Comparison of ENCODE assay signal across 9 mouse cellular contexts in genomic region chr7:30613529-30614112, GRCm38 (mm10). TPM values are rescaled to one million over a fixed set of nuclear protein-coding genes. Genes with fewer than 3 reads are reported as not detected.
DNase-seq lines count a peak whose midpoint lies in the region; ATAC-seq and TF ChIP-seq lines count a peak whose summit lies in the region.
"Had no signal": no experiment of that assay in that cellular context is flagged by ENCODE, and none has a peak within 500 bp of the region (broad histone marks: within the 10 kb centered on the region; RNA-seq: fewer than 3 reads in every experiment).

No protein-coding gene starts in this region.

- H3K36me3 ChIP-seq in ES-E14 (ENCODE audit: control insufficient read depth, insufficient read depth, low read length, poor library complexity, severe bottlenecking): peaks cover 18% of the 10 kb centered on the region
- peaks cover 23% of the 10 kb centered on the region for H3K36me3 ChIP-seq in stomach, embryonic 15.5 days

- intact Hi-C loops in heart, postnatal 10 days (cut with DNase I): loop anchor here (1.0 to 5.0 kb wide), 2 partner anchors 24 to 241 kb away; no protein-coding TSS in a partner anchor
- intact Hi-C loops in gastrocnemius, postnatal 14 days (cut with DNase I; ENCODE audit: low total_unique reads): loop anchor here (2.0 kb wide), 1 partner anchor 23 kb away; no protein-coding TSS in a partner anchor

- peak; percentile 70 for ATAC-seq in stomach, embryonic 15.5 days (ENCODE audit: insufficient read depth, low FRiP score, low read depth)

- no peaks in the 10 kb centered on the region for H3K27me3 ChIP-seq in stomach, embryonic 15.5 days (replicated peaks)

- no peak overlapping the region for H3K9ac ChIP-seq in ES-E14 (ENCODE audit: insufficient read depth, low read depth, low read length, poor library complexity, severe bottlenecking)
- no peak overlapping the region for H3K9ac ChIP-seq in stomach, embryonic 15.5 days

- peaks cover 0 to 10% of the 10 kb centered on the region in 2 experiments; a peak in 1 of 4 replicates for H3K4me1 ChIP-seq in ES-E14 (ENCODE audit: control insufficient read depth in 2 of 2, insufficient read depth in 2 of 2, low read length in 2 of 2, poor library complexity in 1 of 2)
- H3K4me1 ChIP-seq in stomach, embryonic 15.5 days: no peaks in the 10 kb centered on the region

- peak; percentile 54 to 80 for DNase-seq in heart, postnatal 10 days
- no peak for DNase-seq in heart, adult 8-10 months (ENCODE audit: low spot score)
- DNase-seq in ES-E14 (ENCODE audit: low read depth, low spot score): no peak
- peak; percentile 73 to 83 for DNase-seq in cerebellum, postnatal 14 days
- peak; percentile 38 for DNase-seq in gastrocnemius, postnatal 14 days
- peak; percentile 36 to 46 for DNase-seq in layer of hippocampus, postnatal 14 days (ENCODE audit: low spot score in 2 of 2)
- peak; percentile 67 to 77 for DNase-seq in lung, postnatal 4 days

- in situ Hi-C loops in ES-E14 (cut with MboI; ENCODE audit: low sequenced_read_pairs in 2 of 2, unreplicated experiment in 2 of 2): no loop called here

- WGBS in stomach, embryonic 15.5 days: 23% methylated on average over 14 of the region's 14 CpGs

- H3K4me3 ChIP-seq in ES-E14 (ENCODE audit: insufficient read depth in 1 of 2, low read depth in 1 of 2, low read length in 2 of 2, poor library complexity in 1 of 2, severe bottlenecking in 1 of 2): no peak overlapping the region
- no peak overlapping the region for H3K4me3 ChIP-seq in stomach, embryonic 15.5 days (replicated peaks)

- H3K9me3 ChIP-seq in ES-E14 (ENCODE audit: control insufficient read depth, insufficient read depth, low read depth, low read length): no peaks in the 10 kb centered on the region
- H3K9me3 ChIP-seq in stomach, embryonic 15.5 days: no peaks in the 10 kb centered on the region

- no peak overlapping the region for H3K4me2 ChIP-seq in stomach, embryonic 15.5 days

- H3K27ac ChIP-seq in ES-E14 (ENCODE audit: insufficient read depth, low read depth, low read length, poor library complexity, severe bottlenecking): no peak overlapping the region
- no peak overlapping the region for H3K27ac ChIP-seq in stomach, embryonic 15.5 days

TF ChIP-seq in ES-E14, 5 proteins besides CTCF, POLR2A, EP300 and RAD21:
- peak; percentile 96 for TF ChIP-seq ZNF384 (IDR thresholded peaks at IDR 0.05; ENCODE audit: low read depth, low read length)
- TF ChIP-seq ZC3H11A (IDR thresholded peaks at IDR 0.05; ENCODE audit: borderline replicate concordance, low read depth, low read length): 0 out of 2 replicates have a peak, but pooled peaks have one; percentile 4
- no peak for TF ChIP-seq CHD2 (IDR thresholded peaks at IDR 0.05; ENCODE audit: low read depth, low read length)
- TF ChIP-seq HCFC1 (IDR thresholded peaks at IDR 0.05; ENCODE audit: borderline replicate concordance, insufficient read depth, low read length): 0 out of 2 replicates have a peak, but pooled peaks have one; percentile 44

RNA-seq across cellular contexts. Expression of gene Upk1a, which starts 1.0 kb away (rescaled TPM):
- total RNA-seq in heart, postnatal 10 days (2021): under 1 TPM; 0.42 to 0.48 TPM
- under 1 TPM in 1 of 4 experiments, not detected in 3; 0.19 TPM for total RNA-seq in heart, adult 8-10 months (2022)
- total RNA-seq in ES-E14 (2012; rRNA removed): 1.8 and 2.5 TPM in 2 replicates
- under 1 TPM; 0.14 to 0.16 TPM for total RNA-seq in gastrocnemius, postnatal 14 days (2021)
- under 1 TPM in 1 of 2 experiments, not detected in 1; 0.52 TPM for total RNA-seq in layer of hippocampus, postnatal 14 days (2021)
- polyA plus RNA-seq in stomach, embryonic 15.5 days (2015; fragmentation: Nextera tagmentation; extraction: Ambion mirVana): 6.8 and 7.4 TPM in 2 replicates

RNA-seq across cellular contexts. Expression of gene Cox6b1, which starts 12.3 kb away (rescaled TPM):
- 1,000 to 10,000 TPM; 4,137 to 4,381 TPM for total RNA-seq in heart, postnatal 10 days (2021)
- 1,000 to 10,000 TPM; 4,392 to 5,023 (median 4,762) TPM for total RNA-seq in heart, adult 8-10 months (2022)
- 478 and 576 TPM in 2 replicates for total RNA-seq in ES-E14 (2012; rRNA removed)
- total RNA-seq in gastrocnemius, postnatal 14 days (2021): 1,000 to 10,000 TPM; 1,322 to 1,882 TPM
- total RNA-seq in layer of hippocampus, postnatal 14 days (2021): 100 to 1,000 TPM; 793 to 817 TPM
- 994 and 1,014 TPM in 2 replicates for polyA plus RNA-seq in stomach, embryonic 15.5 days (2015; fragmentation: Nextera tagmentation; extraction: Ambion mirVana)

RNA-seq across cellular contexts. Expression of gene Zbtb32, which starts 14.9 kb away (rescaled TPM):
- not detected for total RNA-seq in heart, postnatal 10 days (2021)
- not detected for total RNA-seq in heart, adult 8-10 months (2022)
- total RNA-seq in ES-E14 (2012; rRNA removed): 20.8 and 24.6 TPM in 2 replicates
- total RNA-seq in gastrocnemius, postnatal 14 days (2021): not detected
- total RNA-seq in layer of hippocampus, postnatal 14 days (2021): not detected
- polyA plus RNA-seq in stomach, embryonic 15.5 days (2015; fragmentation: Nextera tagmentation; extraction: Ambion mirVana): 0.81 and 0.90 TPM in 2 replicates
- total RNA-seq: left cerebral cortex, postnatal 36 days had no signal

RNA-seq across cellular contexts. Expression of gene Etv2, which starts 22.0 kb away (rescaled TPM):
- not detected for total RNA-seq in heart, postnatal 10 days (2021)
- total RNA-seq in heart, adult 8-10 months (2022): not detected
- 1.5 and 2.1 TPM in 2 replicates for total RNA-seq in ES-E14 (2012; rRNA removed)
- total RNA-seq in gastrocnemius, postnatal 14 days (2021): not detected
- total RNA-seq in layer of hippocampus, postnatal 14 days (2021): not detected
- not detected in 2 replicates for polyA plus RNA-seq in stomach, embryonic 15.5 days (2015; fragmentation: Nextera tagmentation; extraction: Ambion mirVana)
- total RNA-seq: left cerebral cortex, postnatal 36 days had no signal

RNA-seq across cellular contexts. Expression of gene Kmt2b, which starts 25.1 kb away (rescaled TPM):
- 10 to 100 TPM; 25.8 to 30.2 TPM for total RNA-seq in heart, postnatal 10 days (2021)
- 10 to 100 TPM; 14.2 to 19.6 (median 16.2) TPM for total RNA-seq in heart, adult 8-10 months (2022)
- 73.7 and 98.6 TPM in 2 replicates for total RNA-seq in ES-E14 (2012; rRNA removed)
- 10 to 100 TPM; 14.1 to 15.2 TPM for total RNA-seq in gastrocnemius, postnatal 14 days (2021)
- 10 to 100 TPM; 46.1 to 54.4 TPM for total RNA-seq in layer of hippocampus, postnatal 14 days (2021)
- 7.6 and 8.4 TPM in 2 replicates for polyA plus RNA-seq in stomach, embryonic 15.5 days (2015; fragmentation: Nextera tagmentation; extraction: Ambion mirVana)

Comparison
In these comparisons a context has a peak if more than half of its experiments do, and no peak if none do; other contexts are left out.
1. DNase-seq: peak in heart, postnatal 10 days (2 of 2), cerebellum, postnatal 14 days (2 of 2), gastrocnemius, postnatal 14 days (single experiment), layer of hippocampus, postnatal 14 days (2 of 2) and lung, postnatal 4 days (2 of 2); none in heart, adult 8-10 months (single experiment) and ES-E14 (single experiment).
2. RNA of gene Zbtb32, which starts 14.9 kb away (total RNA-seq): 20.8 to 24.6 TPM in ES-E14; not detected in heart, postnatal 10 days, not detected in layer of hippocampus, postnatal 14 days, not detected in heart, adult 8-10 months and not detected in gastrocnemius, postnatal 14 days; every median in the first group is over 10 times any median in the second.